Mouse (Mus musculus) thymus, adult 2 months (tissue): ENCODE data around the gene Sipa1l1. TPM values are rescaled to one million over a fixed set of nuclear protein-coding genes. Genes with fewer than 3 reads are reported as not detected.
"Not testable (repeated sequence)": the region's sequence is repeated elsewhere in the genome, so short reads cannot be mapped to it uniquely, and the experiment has no call there.

ENCODE experiments used
- DNase-seq: peaks from one replicate; pipeline ENCODE4 v3.0.0; 2021
- H3K27ac ChIP-seq: fragments of 200-500 bp; 2 replicates; pipeline ENCODE4 v1.5.1; 2012; ENCODE audit warnings: low read length, control low read depth; ENCODE audit not compliant: control insufficient read depth, insufficient read depth
- H3K27me3 ChIP-seq: fragments of 200-500 bp; 2 replicates; pipeline ENCODE4 v1.6.1; 2012; ENCODE audit warnings: mild to moderate bottlenecking, low read length, moderate library complexity, mixed read lengths; ENCODE audit not compliant: control insufficient read depth, insufficient read depth
- H3K36me3 ChIP-seq: fragments of 200-500 bp; 2 replicates; pipeline ENCODE4 v1.6.1; 2012; ENCODE audit warnings: mild to moderate bottlenecking, low read length, moderate library complexity; ENCODE audit not compliant: control insufficient read depth, insufficient read depth
- H3K4me1 ChIP-seq: fragments of 200-500 bp; replicated peaks from 2 replicates; pipeline ENCODE4 v1.6.1; 2012; ENCODE audit warnings: low read length; ENCODE audit not compliant: control insufficient read depth, insufficient read depth
- H3K4me3 ChIP-seq: fragments of 200-500 bp; 2 replicates; pipeline ENCODE4 v1.5.1; 2012; ENCODE audit warnings: mild to moderate bottlenecking, low read length, control low read depth, moderate library complexity; ENCODE audit not compliant: control insufficient read depth, insufficient read depth
- CTCF ChIP-seq: fragments of 200-500 bp; IDR thresholded peaks from 2 replicates; pipeline ENCODE4 v1.5.1; 2012; ENCODE audit warnings: mild to moderate bottlenecking, control low read depth, low read length, moderate library complexity, borderline replicate concordance; ENCODE audit not compliant: control insufficient read depth, poor library complexity, insufficient read depth; ENCODE audit errors: extremely low read depth
- POLR2A ChIP-seq: fragments of 200-500 bp; IDR thresholded peaks from 2 replicates; pipeline ENCODE4 v1.6.1; 2012; ENCODE audit warnings: mild to moderate bottlenecking, low read length, control low read depth, moderate library complexity; ENCODE audit not compliant: control insufficient read depth, poor library complexity, insufficient read depth; ENCODE audit errors: extremely low read depth
- WGBS: fragments of 180-500 bp; shearing (Covaris S2); methylation state at CpG from one replicate; pipeline ENCODE4 v1.1.7; 2018; 5-methylcytosine and 5-hydroxymethylcytosine counted together
- polyA plus RNA-seq: library from polyadenylated mRNA; depleted of rRNA; stranded (reverse); fragments of >200 nt; gene quantifications from 2 replicates; pipeline ENCODE4 v1.2.3, GENCODE M21; 2012

Gene Sipa1l1
- polyA plus RNA-seq, 1 experiment, result 43.7 TPM

GRCm38 (mm10) chr12:82173623-82174022 is 4.5 kb downstream of the Sipa1l1 start:
- peaks cover 27% of the 10 kb centered on the region for H3K4me1 ChIP-seq
- no peaks in the 10 kb centered on the region for H3K27me3 ChIP-seq

DNA sequence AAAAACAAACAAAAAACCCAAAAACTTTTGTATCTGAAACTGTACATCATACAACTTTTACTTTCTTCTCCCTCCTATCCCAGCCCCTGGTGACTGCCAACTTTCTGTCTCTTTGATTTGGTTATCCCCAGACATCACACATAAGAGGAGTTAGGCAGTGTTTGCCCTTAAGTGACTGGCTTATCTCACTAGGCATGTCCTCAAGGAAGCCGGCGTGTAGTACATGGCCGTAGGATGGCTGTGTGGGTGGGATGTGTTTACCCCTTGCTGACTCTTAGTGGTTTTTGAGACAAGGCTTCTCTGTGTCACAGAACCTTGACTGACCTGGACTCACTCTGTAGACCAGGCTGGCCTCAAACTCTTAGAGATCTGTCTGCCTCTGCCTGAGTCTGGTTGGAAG is 6.6 kb downstream of the Sipa1l1 start:
- no peak for DNase-seq
- TF ChIP-seq POLR2A, result no peak
- TF ChIP-seq CTCF, result no peak
- no peak overlapping the region for H3K27ac ChIP-seq
- no peaks in the 10 kb centered on the region for H3K27me3 ChIP-seq
- H3K4me1 ChIP-seq, result peaks cover 25% of the 10 kb centered on the region
- no peaks in the 10 kb centered on the region for H3K36me3 ChIP-seq
- no peak overlapping the region for H3K4me3 ChIP-seq
- 92% methylated on average over 3 of the region's 3 CpGs for WGBS

More at GRCm38 (mm10) chr12:82173623-82174022, 4.5 kb downstream of the Sipa1l1 start:
- Histone ChIP-seq H3K36me3 (no peaks in the 10 kb centered on the region), H3K4me3 (no peak overlapping the region), H3K27ac (no peak overlapping the region)
- WGBS, result 96% methylated on average over 1 of the region's 1 CpGs
- no peak for DNase-seq
- TF ChIP-seq CTCF (no peak), POLR2A (no peak)

GRCm38 (mm10) chr12:82178636-82179035 is 9.5 kb downstream of the Sipa1l1 start:
- no peak overlapping the region for H3K4me3 ChIP-seq
- TF ChIP-seq POLR2A, result no peak
- no peak for TF ChIP-seq CTCF
- WGBS, result 95% methylated on average over 4 of the region's 4 CpGs
- no peaks in the 10 kb centered on the region for H3K27me3 ChIP-seq
- H3K36me3 ChIP-seq, result no peaks in the 10 kb centered on the region
- H3K27ac ChIP-seq, result no peak overlapping the region
- no peak for DNase-seq
- H3K4me1 ChIP-seq, result peaks cover 15% of the 10 kb centered on the region

DNA sequence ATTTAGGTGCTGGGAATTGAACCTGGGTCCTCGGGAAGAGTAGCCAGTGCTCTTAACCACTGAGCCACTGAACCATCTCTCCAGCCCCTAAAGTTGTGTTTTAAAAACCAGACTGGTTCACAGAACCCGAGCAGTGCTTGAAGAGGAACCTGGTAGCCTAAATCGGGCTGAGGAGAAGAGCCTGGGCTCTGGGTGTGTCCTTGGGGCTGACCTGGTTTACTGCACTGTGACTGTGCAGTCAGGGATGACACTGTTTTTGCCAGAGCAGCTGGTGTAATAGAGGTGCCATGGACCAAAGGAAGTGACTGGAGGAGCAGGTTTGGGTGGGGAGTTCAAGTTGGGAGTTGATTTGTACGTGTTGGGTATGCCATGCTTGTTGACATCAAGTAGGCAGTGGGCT is 10.5 kb downstream of the Sipa1l1 start:
- Histone ChIP-seq H3K27ac (no peak overlapping the region), H3K4me1 (peaks cover 11% of the 10 kb centered on the region), H3K36me3 (no peaks in the 10 kb centered on the region), H3K27me3 (no peaks in the 10 kb centered on the region), H3K4me3 (no peak overlapping the region)
- WGBS, result 89% methylated on average over 4 of the region's 4 CpGs
- no peak for TF ChIP-seq POLR2A
- no peak for TF ChIP-seq CTCF
- no peak for DNase-seq

DNA sequence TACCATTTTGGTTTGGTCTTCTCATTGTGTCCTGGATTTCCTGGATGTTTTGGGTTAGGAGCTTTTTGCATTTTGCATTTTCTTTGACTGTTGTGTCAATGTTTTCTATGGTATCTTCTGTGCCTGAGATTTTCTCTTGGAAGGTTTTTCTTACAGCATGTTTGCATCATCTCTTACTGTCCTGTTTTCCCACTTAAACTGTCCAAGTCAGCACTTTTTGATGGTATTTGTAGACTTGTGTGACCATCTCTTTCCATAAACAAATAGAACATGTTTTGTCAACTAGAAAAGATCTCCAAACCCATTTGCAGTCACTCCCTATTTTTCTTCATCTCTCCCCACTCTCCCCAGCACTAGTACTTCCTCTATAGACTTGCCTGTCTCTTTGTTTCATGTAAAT is 17.0 kb downstream of the Sipa1l1 start:
- H3K27me3 ChIP-seq, DNase-seq, H3K27ac ChIP-seq, H3K36me3 ChIP-seq, H3K4me3 ChIP-seq: not testable (repeated sequence)
- peaks cover 30% of the 10 kb centered on the region for H3K4me1 ChIP-seq

GRCm38 (mm10) chr12:82186740-82187139 is 17.6 kb downstream of the Sipa1l1 start:
- DNase-seq, result no peak

GRCm38 (mm10) chr12:82187178-82187839 is 18.2 kb downstream of the Sipa1l1 start:
- H3K4me3 ChIP-seq, result no peak overlapping the region
- no peaks in the 10 kb centered on the region for H3K27me3 ChIP-seq
- peak overlapping the region; percentile 33 for H3K27ac ChIP-seq
- no peaks in the 10 kb centered on the region for H3K36me3 ChIP-seq
- peaks cover 30% of the 10 kb centered on the region for H3K4me1 ChIP-seq
- peak; percentile 31 for DNase-seq
- no peak for TF ChIP-seq CTCF
- TF ChIP-seq POLR2A, result no peak
- 23% methylated on average over 7 of the region's 7 CpGs for WGBS

More at GRCm38 (mm10) chr12:82186740-82187139, 17.6 kb downstream of the Sipa1l1 start:
- Histone ChIP-seq H3K36me3 (no peaks in the 10 kb centered on the region), H3K4me1 (peaks cover 30% of the 10 kb centered on the region), H3K27me3 (no peaks in the 10 kb centered on the region), H3K27ac (no peak overlapping the region; the same call in 1 of the 2 replicates), H3K4me3 (no peak overlapping the region)
- 64% methylated on average over 3 of the region's 3 CpGs for WGBS
- TF ChIP-seq CTCF (no peak), POLR2A (no peak)
